Mouse (Mus musculus): Measurements from ENCODE around the gene Syt1. TPM values are rescaled to one million over a fixed set of nuclear protein-coding genes. Genes with fewer than 3 reads are reported as not detected.

Syt1 gene
- polyA plus RNA-seq, 1 experiment from 2014 or later: 26.6 TPM

- no peaks in the 10 kb centered on the region for H3K9me3 ChIP-seq (ENCODE audit: control insufficient read depth, low read length)
- no peak for ATAC-seq (ENCODE audit: insufficient read depth, low FRiP score, low TSS enrichment)
- no peak overlapping the region for H3K9ac ChIP-seq (ENCODE audit: low read length)
- H3K4me3 ChIP-seq (ENCODE audit: low read depth, low read length): no peak overlapping the region
- no peaks in the 10 kb centered on the region for H3K4me1 ChIP-seq (ENCODE audit: control insufficient read depth, insufficient read depth, low read length)
- H3K27ac ChIP-seq (ENCODE audit: low read depth, low read length): no peak overlapping the region
- no peaks in the 10 kb centered on the region for H3K36me3 ChIP-seq (ENCODE audit: control insufficient read depth, insufficient read depth, low read length)
- no peak for DNase-seq (ENCODE audit: low spot score)
- H3K27me3 ChIP-seq (ENCODE audit: control insufficient read depth, insufficient read depth, low read length): no peaks in the 10 kb centered on the region
- WGBS: 83% methylated on average over 4 of the region's 4 CpGs
- no peak overlapping the region for H3K4me2 ChIP-seq (ENCODE audit: low read depth)
Observed at GRCm38 (mm10) chr10:108874687-108875086, 136.1 kb downstream of the Syt1 start.

- Histone ChIP-seq H3K4me1 (ENCODE audit: control insufficient read depth, insufficient read depth, low read length) (no peaks in the 10 kb centered on the region), H3K9ac (ENCODE audit: low read length) (no peak overlapping the region), H3K27me3 (ENCODE audit: control insufficient read depth, insufficient read depth, low read length) (no peaks in the 10 kb centered on the region), H3K4me3 (ENCODE audit: low read depth, low read length) (no peak overlapping the region), H3K4me2 (ENCODE audit: low read depth) (no peak overlapping the region), H3K36me3 (ENCODE audit: control insufficient read depth, insufficient read depth, low read length) (no peaks in the 10 kb centered on the region), H3K27ac (ENCODE audit: low read depth, low read length) (no peak overlapping the region), H3K9me3 (ENCODE audit: control insufficient read depth, low read length) (no peaks in the 10 kb centered on the region)
- WGBS: 77% methylated on average over 6 of the region's 6 CpGs
- ATAC-seq (ENCODE audit: insufficient read depth, low FRiP score, low TSS enrichment) (no peak), DNase-seq (ENCODE audit: low spot score) (no peak)
Observed at GRCm38 (mm10) chr10:108872359-108872758, 138.4 kb downstream of the Syt1 start.

DNA sequence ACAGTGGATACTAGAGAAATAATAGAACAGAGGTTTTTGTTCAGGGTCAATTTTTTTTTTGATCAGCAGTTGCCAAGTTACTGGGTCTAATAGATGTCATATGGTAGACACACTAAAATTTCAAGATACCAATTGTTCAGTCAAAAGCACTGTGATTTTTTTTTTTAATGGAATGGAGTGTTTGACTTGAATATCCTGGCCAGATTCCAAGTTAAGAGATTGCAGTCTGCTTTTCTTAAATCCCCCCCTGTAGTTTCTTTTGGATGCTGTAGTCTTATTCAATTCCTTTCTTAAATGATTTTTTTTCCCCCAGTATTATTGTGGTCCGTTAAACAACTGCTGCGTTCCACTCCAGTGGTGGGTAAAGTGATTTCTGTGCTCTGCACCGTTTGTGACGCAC, 140.2 kb downstream of the Syt1 start:
- no peak overlapping the region for H3K27ac ChIP-seq (ENCODE audit: low read depth, low read length)
- ATAC-seq (ENCODE audit: insufficient read depth, low FRiP score, low TSS enrichment): no peak
- DNase-seq (ENCODE audit: low spot score): no peak
- H3K9ac ChIP-seq (ENCODE audit: low read length): no peak overlapping the region
- no peak overlapping the region for H3K4me3 ChIP-seq (ENCODE audit: low read depth, low read length)
- no peaks in the 10 kb centered on the region for H3K36me3 ChIP-seq (ENCODE audit: control insufficient read depth, insufficient read depth, low read length)
- no peaks in the 10 kb centered on the region for H3K27me3 ChIP-seq (ENCODE audit: control insufficient read depth, insufficient read depth, low read length)
- WGBS: 84% methylated on average over 4 of the region's 4 CpGs
- H3K4me1 ChIP-seq (ENCODE audit: control insufficient read depth, insufficient read depth, low read length): no peaks in the 10 kb centered on the region
- no peak overlapping the region for H3K4me2 ChIP-seq (ENCODE audit: low read depth)
- H3K9me3 ChIP-seq (ENCODE audit: control insufficient read depth, low read length): no peaks in the 10 kb centered on the region

DNA sequence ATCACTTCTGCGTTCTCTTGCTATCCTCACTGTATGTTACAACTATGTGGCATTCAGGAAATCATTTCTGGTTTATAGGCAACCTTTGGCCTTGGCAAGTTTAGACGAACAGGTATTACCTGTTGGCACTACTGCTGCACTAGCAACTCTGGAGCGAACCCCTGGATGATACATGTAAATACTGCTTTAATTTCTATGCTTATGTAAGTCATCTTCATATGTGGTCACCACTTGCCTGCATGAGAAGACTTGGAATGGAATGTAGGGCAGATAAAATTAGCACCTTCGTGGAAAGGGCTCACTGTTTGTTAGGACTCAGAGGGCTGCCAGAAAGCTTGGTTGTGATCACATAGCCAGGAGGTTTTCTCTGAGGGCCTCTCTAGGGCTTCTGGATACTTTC, 142.6 kb downstream of the Syt1 start:
- H3K4me2 ChIP-seq (ENCODE audit: low read depth): no peak overlapping the region
- H3K9ac ChIP-seq (ENCODE audit: low read length): no peak overlapping the region
- H3K36me3 ChIP-seq (ENCODE audit: control insufficient read depth, insufficient read depth, low read length): no peaks in the 10 kb centered on the region
- no peaks in the 10 kb centered on the region for H3K4me1 ChIP-seq (ENCODE audit: control insufficient read depth, insufficient read depth, low read length)
- DNase-seq (ENCODE audit: low spot score): no peak
- ATAC-seq (ENCODE audit: insufficient read depth, low FRiP score, low TSS enrichment): no peak
- H3K4me3 ChIP-seq (ENCODE audit: low read depth, low read length): no peak overlapping the region
- no peak overlapping the region for H3K27ac ChIP-seq (ENCODE audit: low read depth, low read length)
- H3K27me3 ChIP-seq (ENCODE audit: control insufficient read depth, insufficient read depth, low read length): no peaks in the 10 kb centered on the region
- no peaks in the 10 kb centered on the region for H3K9me3 ChIP-seq (ENCODE audit: control insufficient read depth, low read length)
- 89% methylated on average over 4 of the region's 4 CpGs for whole genome bisulfite sequencing

- ATAC-seq (ENCODE audit: insufficient read depth, low FRiP score, low TSS enrichment) (no peak), DNase-seq (ENCODE audit: low spot score) (no peak)
- 84% methylated on average over 6 of the region's 6 CpGs for WGBS
- H3K4me3 ChIP-seq (ENCODE audit: low read depth, low read length): no peak overlapping the region
- H3K36me3 ChIP-seq (ENCODE audit: control insufficient read depth, insufficient read depth, low read length): no peaks in the 10 kb centered on the region
- H3K9me3 ChIP-seq (ENCODE audit: control insufficient read depth, low read length): no peaks in the 10 kb centered on the region
- no peaks in the 10 kb centered on the region for H3K4me1 ChIP-seq (ENCODE audit: control insufficient read depth, insufficient read depth, low read length)
- H3K4me2 ChIP-seq (ENCODE audit: low read depth): no peak overlapping the region
- H3K27ac ChIP-seq (ENCODE audit: low read depth, low read length): no peak overlapping the region
- no peaks in the 10 kb centered on the region for H3K27me3 ChIP-seq (ENCODE audit: control insufficient read depth, insufficient read depth, low read length)
- H3K9ac ChIP-seq (ENCODE audit: low read length): no peak overlapping the region
Observed at GRCm38 (mm10) chr10:108867202-108867601, 143.6 kb downstream of the Syt1 start.

- Histone ChIP-seq H3K27me3 (ENCODE audit: control insufficient read depth, insufficient read depth, low read length) (no peaks in the 10 kb centered on the region), H3K4me1 (ENCODE audit: control insufficient read depth, insufficient read depth, low read length) (no peaks in the 10 kb centered on the region), H3K9ac (ENCODE audit: low read length) (no peak overlapping the region), H3K9me3 (ENCODE audit: control insufficient read depth, low read length) (no peaks in the 10 kb centered on the region), H3K36me3 (ENCODE audit: control insufficient read depth, insufficient read depth, low read length) (no peaks in the 10 kb centered on the region), H3K27ac (ENCODE audit: low read depth, low read length) (no peak overlapping the region), H3K4me3 (ENCODE audit: low read depth, low read length) (no peak overlapping the region), H3K4me2 (ENCODE audit: low read depth) (no peak overlapping the region)
- no peak for DNase-seq (ENCODE audit: low spot score)
- WGBS: 93% methylated on average over 4 of the region's 4 CpGs
- no peak for ATAC-seq (ENCODE audit: insufficient read depth, low FRiP score, low TSS enrichment)
Observed at GRCm38 (mm10) chr10:108865586-108865985, 145.2 kb downstream of the Syt1 start.

DNA sequence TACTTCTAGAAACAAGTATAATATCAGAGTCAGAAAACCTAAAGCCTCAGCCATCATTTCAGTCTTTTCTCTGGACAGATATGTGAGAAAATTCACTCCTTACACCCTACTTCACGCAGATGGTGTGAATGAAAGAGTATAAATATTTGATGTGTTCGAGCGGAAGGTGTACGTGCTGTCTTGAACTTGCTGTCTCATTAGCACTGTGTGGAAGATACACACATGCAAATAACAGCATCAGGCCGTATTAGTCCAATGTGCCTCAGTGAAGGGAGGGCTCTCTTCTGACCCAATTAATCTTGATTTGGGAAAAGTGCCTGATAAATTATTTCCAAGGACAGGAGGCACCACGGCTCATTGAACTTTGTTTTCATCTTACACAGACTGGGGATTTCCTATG, 154.8 kb downstream of the Syt1 start:
- Histone ChIP-seq H3K4me3 (ENCODE audit: low read depth, low read length) (no peak overlapping the region), H3K27me3 (ENCODE audit: control insufficient read depth, insufficient read depth, low read length) (no peaks in the 10 kb centered on the region), H3K4me2 (ENCODE audit: low read depth) (no peak overlapping the region), H3K27ac (ENCODE audit: low read depth, low read length) (no peak overlapping the region), H3K9me3 (ENCODE audit: control insufficient read depth, low read length) (no peaks in the 10 kb centered on the region), H3K9ac (ENCODE audit: low read length) (no peak overlapping the region), H3K4me1 (ENCODE audit: control insufficient read depth, insufficient read depth, low read length) (no peaks in the 10 kb centered on the region), H3K36me3 (ENCODE audit: control insufficient read depth, insufficient read depth, low read length) (no peaks in the 10 kb centered on the region)
- WGBS: 86% methylated on average over 6 of the region's 6 CpGs
- no peak for DNase-seq (ENCODE audit: low spot score)
- ATAC-seq (ENCODE audit: insufficient read depth, low FRiP score, low TSS enrichment): no peak

GRCm38 (mm10) chr10:108852757-108853156, 158.0 kb downstream of the Syt1 start:
- Histone ChIP-seq H3K27ac (ENCODE audit: low read depth, low read length) (no peak overlapping the region), H3K27me3 (ENCODE audit: control insufficient read depth, insufficient read depth, low read length) (no peaks in the 10 kb centered on the region), H3K4me1 (ENCODE audit: control insufficient read depth, insufficient read depth, low read length) (no peaks in the 10 kb centered on the region), H3K4me3 (ENCODE audit: low read depth, low read length) (no peak overlapping the region), H3K9ac (ENCODE audit: low read length) (no peak overlapping the region), H3K4me2 (ENCODE audit: low read depth) (no peak overlapping the region), H3K9me3 (ENCODE audit: control insufficient read depth, low read length) (no peaks in the 10 kb centered on the region), H3K36me3 (ENCODE audit: control insufficient read depth, insufficient read depth, low read length) (no peaks in the 10 kb centered on the region)
- 80% methylated on average over 4 of the region's 4 CpGs for WGBS
- ATAC-seq (ENCODE audit: insufficient read depth, low FRiP score, low TSS enrichment) (no peak), DNase-seq (ENCODE audit: low spot score) (no peak)

DNA sequence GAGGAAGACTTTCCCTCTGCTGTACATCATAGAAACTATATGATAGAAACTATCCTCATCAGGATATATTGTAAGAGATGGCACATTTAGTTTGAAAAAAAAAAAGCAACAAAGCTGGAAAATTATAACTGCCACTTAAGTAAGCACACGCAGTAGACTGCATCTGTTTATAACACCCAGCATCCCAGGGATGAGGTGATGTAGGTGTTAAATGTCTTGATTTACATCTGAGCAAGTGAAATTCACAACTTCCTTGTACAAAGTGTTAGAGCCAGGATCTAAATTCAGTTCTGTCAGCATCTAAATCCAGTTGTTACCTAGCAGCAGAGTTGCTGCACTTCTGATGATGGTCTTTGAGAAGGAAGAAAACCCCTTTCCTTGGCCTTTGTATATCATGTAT, 173.3 kb downstream of the Syt1 start:
- Histone ChIP-seq H3K4me1 (ENCODE audit: control insufficient read depth, insufficient read depth, low read length) (no peaks in the 10 kb centered on the region), H3K9ac (ENCODE audit: low read length) (no peak overlapping the region), H3K27me3 (ENCODE audit: control insufficient read depth, insufficient read depth, low read length) (no peaks in the 10 kb centered on the region), H3K27ac (ENCODE audit: low read depth, low read length) (no peak overlapping the region), H3K4me3 (ENCODE audit: low read depth, low read length) (no peak overlapping the region), H3K36me3 (ENCODE audit: control insufficient read depth, insufficient read depth, low read length) (no peaks in the 10 kb centered on the region), H3K9me3 (ENCODE audit: control insufficient read depth, low read length) (no peaks in the 10 kb centered on the region), H3K4me2 (ENCODE audit: low read depth) (no peak overlapping the region)
- 87% methylated on average over 1 of the region's 1 CpGs for WGBS
- no peak for DNase-seq (ENCODE audit: low spot score)
- ATAC-seq (ENCODE audit: insufficient read depth, low FRiP score, low TSS enrichment): no peak
